Mouse (Mus musculus): Measurements from ENCODE around the gene Rcor1. TPM values are rescaled to one million over a fixed set of nuclear protein-coding genes. Genes with fewer than 3 reads are reported as not detected.

The Rcor1 gene
- polyA plus RNA-seq, 1 experiment from 2014 or later = 3.6 TPM

DNA sequence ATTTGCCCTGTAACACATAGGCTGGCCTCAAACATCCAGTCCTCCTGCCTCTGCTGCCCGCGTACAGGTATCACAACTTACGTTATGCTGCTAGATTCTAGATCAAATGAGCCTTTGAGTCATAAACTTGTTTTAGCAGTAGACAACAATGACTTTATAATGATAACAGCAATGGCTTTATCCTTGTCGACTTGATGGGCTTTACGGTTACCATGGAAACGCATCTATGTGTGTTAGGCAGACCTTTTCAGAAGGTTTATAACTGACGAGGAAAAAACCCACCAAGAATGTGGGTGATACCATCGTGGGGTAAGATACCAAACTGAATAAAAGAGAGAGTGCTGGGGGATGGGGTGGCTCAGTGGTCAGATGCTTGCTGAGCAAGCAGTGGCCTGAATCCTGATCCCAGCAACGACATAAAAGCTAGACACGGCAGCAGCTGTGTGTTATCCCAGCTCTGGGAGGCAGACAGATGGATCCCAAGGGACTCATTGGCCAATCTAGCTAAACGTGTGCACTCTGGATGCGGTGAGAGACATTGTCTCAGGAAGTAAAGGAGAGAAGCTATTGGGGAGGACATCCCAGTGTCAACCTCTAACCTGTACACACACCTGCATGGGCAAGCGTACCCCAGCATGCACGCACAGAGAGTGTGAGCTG lies 85.6 kb downstream of the Rcor1 start:
- ATAC-seq (no peak), DNase-seq (no peak)
- Histone ChIP-seq H3K4me2 (ENCODE audit: low read depth, low read length) (no peak overlapping the region), H3K4me1 (ENCODE audit: insufficient read depth) (no peaks in the 10 kb centered on the region), H3K9ac (replicated peaks) (no peak overlapping the region), H3K9me3 (ENCODE audit: low read length) (no peaks in the 10 kb centered on the region), H3K27ac (ENCODE audit: low read depth) (no peak overlapping the region), H3K4me3 (ENCODE audit: low read depth, low read length) (no peak overlapping the region), H3K36me3 (replicated peaks; ENCODE audit: insufficient read depth, low read length) (peaks cover 4% of the 10 kb centered on the region; the same call in 1 of the 2 replicates), H3K27me3 (ENCODE audit: insufficient read depth, low read length) (no peaks in the 10 kb centered on the region)
- TF ChIP-seq CTCF (IDR thresholded peaks at IDR 0.05; ENCODE audit: low read depth) (no peak), EP300 (IDR thresholded peaks at IDR 0.05; ENCODE audit: low read depth) (no peak)
- WGBS (ENCODE audit: insufficient replicate concordance) = 84% methylated on average over 14 of the region's 14 CpGs

DNA sequence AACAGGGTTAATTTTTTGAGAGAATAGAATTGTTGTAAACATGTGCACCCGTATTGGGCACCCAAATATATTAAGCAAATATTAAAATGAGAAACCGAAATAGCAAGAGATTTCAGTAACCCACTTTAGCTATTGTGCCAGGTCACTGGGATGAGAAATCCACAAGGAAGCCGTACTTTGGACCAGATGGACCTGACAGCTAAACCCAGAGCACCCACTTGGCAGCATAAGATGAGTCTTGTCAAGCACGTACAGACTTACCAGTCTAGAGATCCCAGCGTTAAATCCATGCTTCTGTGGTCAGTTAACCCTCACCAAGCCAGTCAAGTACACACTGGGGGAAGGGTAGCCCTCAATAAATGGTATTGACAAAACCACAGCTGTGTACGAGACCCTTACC lies 86.5 kb downstream of the Rcor1 start:
- H3K4me2 ChIP-seq (ENCODE audit: low read depth, low read length) = no peak overlapping the region
- no peaks in the 10 kb centered on the region for H3K27me3 ChIP-seq (ENCODE audit: insufficient read depth, low read length)
- no peak for DNase-seq
- 74% methylated on average over 6 of the region's 6 CpGs for WGBS (ENCODE audit: insufficient replicate concordance)
- no peak overlapping the region for H3K9ac ChIP-seq (replicated peaks)
- ATAC-seq = no peak
- H3K9me3 ChIP-seq (ENCODE audit: low read length) = no peaks in the 10 kb centered on the region
- TF ChIP-seq EP300 (IDR thresholded peaks at IDR 0.05; ENCODE audit: low read depth) (no peak), CTCF (IDR thresholded peaks at IDR 0.05; ENCODE audit: low read depth) (no peak)
- H3K36me3 ChIP-seq (replicated peaks; ENCODE audit: insufficient read depth, low read length) = no peaks in the 10 kb centered on the region
- no peak overlapping the region for H3K27ac ChIP-seq (ENCODE audit: low read depth)
- no peak overlapping the region for H3K4me3 ChIP-seq (ENCODE audit: low read depth, low read length)
- no peaks in the 10 kb centered on the region for H3K4me1 ChIP-seq (ENCODE audit: insufficient read depth)

DNA sequence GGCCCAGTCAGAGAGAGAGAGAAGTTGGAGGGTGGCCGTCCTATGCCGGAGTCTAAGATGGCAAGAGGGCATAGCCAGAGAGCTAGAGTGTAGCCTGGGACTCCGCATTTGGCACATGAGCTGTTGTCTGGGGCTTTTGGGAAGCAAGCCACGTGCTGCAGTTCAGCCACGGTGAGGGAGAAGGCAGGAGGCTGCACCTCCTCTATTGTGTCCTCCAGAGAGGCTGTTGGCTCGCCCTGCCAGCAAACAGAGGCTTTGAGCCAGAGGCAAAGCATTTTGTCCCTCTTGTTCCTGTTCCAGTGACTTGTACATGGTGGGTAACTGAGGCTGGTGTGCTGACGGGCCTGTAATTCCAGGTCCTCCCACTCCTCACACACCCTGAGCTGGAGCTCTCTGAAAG lies 95.0 kb downstream of the Rcor1 start:
- Histone ChIP-seq H3K27me3 (ENCODE audit: insufficient read depth, low read length) (no peaks in the 10 kb centered on the region), H3K4me1 (ENCODE audit: insufficient read depth) (no peaks in the 10 kb centered on the region), H3K36me3 (replicated peaks; ENCODE audit: insufficient read depth, low read length) (no peaks in the 10 kb centered on the region), H3K9ac (replicated peaks) (no peak overlapping the region), H3K4me2 (ENCODE audit: low read depth, low read length) (no peak overlapping the region), H3K4me3 (ENCODE audit: low read depth, low read length) (no peak overlapping the region), H3K27ac (ENCODE audit: low read depth) (no peak overlapping the region), H3K9me3 (ENCODE audit: low read length) (no peaks in the 10 kb centered on the region)
- 75% methylated on average over 7 of the region's 7 CpGs for WGBS (ENCODE audit: insufficient replicate concordance)
- TF ChIP-seq EP300 (IDR thresholded peaks at IDR 0.05; ENCODE audit: low read depth) (no peak), CTCF (IDR thresholded peaks at IDR 0.05; ENCODE audit: low read depth) (no peak)
- ATAC-seq (no peak), DNase-seq (no peak)

DNA sequence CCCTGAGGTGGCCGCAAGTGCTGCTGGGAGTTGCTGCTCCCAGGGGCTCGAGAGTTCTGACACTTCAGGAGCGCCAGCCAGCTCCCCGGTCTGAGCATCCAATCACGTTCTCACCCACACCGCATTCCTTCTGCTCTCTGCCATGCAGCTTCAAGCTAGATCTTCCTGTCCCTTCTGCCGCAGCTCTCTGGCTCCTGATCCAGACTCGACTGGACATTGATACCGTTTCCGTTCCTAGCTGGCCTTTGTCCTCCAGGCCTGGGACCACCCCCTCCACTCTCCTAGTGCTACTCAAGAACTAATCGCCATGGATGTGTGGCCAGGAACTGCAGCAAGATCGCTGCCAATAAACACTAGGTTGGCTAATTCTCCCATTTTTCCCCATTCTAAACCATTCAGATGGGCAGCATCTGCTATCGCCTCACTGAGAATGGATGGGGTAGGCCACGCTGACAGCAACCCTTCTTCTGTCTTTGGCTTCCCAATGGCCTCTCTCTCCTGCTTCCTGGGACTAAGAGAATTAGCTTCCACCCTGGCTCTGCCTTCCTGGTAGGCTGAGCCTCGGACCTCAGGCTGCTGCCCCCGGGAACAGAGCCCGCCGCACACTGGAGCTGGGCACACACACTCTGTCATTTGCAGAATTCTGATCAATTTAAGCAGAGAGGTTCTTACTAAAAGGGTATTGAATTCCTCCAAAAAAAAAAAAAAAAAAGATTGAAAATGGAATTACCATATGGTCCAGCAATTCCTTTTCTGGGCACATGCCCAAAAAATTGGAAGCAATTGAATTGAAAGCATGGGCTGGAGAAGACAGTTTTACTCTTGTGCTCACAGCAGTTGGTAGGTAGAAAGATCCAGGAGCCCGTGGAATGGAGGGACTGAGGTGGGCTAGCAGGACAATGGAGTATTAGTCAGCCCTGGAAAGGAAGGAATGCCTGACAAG lies 95.9 kb downstream of the Rcor1 start:
- Histone ChIP-seq H3K9ac (replicated peaks) (no peak overlapping the region), H3K36me3 (replicated peaks; ENCODE audit: insufficient read depth, low read length) (no peaks in the 10 kb centered on the region), H3K4me2 (ENCODE audit: low read depth, low read length) (no peak overlapping the region), H3K4me3 (ENCODE audit: low read depth, low read length) (no peak overlapping the region), H3K9me3 (ENCODE audit: low read length) (no peaks in the 10 kb centered on the region), H3K27me3 (ENCODE audit: insufficient read depth, low read length) (no peaks in the 10 kb centered on the region), H3K27ac (ENCODE audit: low read depth) (no peak overlapping the region), H3K4me1 (ENCODE audit: insufficient read depth) (no peaks in the 10 kb centered on the region)
- DNase-seq (no peak), ATAC-seq (no peak)
- TF ChIP-seq EP300 (IDR thresholded peaks at IDR 0.05; ENCODE audit: low read depth) = no peak
- TF ChIP-seq CTCF (IDR thresholded peaks at IDR 0.05; ENCODE audit: low read depth) = no peak
- WGBS (ENCODE audit: insufficient replicate concordance) = 66% methylated on average over 19 of the region's 19 CpGs

DNA sequence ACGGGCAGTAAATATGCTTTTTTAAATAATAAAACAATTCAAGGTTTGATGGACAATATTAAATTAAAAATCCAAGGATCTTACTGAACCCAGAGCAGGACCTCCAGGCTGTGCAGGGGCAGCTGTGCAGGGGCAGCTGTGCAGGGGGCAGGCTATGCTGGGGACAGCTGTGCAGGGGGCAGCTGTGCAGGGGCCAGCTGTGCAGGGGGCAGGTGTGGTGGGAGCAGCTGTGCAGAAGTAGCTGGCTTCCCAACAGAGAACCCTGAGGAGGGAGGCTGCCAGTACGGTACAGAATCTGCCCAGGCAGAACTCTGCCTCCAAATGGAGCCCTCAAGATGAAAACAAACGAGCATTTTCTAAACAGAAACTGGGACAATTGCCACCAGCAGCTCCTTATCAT lies 96.8 kb downstream of the Rcor1 start:
- WGBS (ENCODE audit: insufficient replicate concordance) = 71% methylated on average over 3 of the region's 3 CpGs
- ATAC-seq (no peak), DNase-seq (no peak)
- no peak overlapping the region for H3K4me2 ChIP-seq (ENCODE audit: low read depth, low read length)
- no peaks in the 10 kb centered on the region for H3K27me3 ChIP-seq (ENCODE audit: insufficient read depth, low read length)
- no peak overlapping the region for H3K9ac ChIP-seq (replicated peaks)
- H3K9me3 ChIP-seq (ENCODE audit: low read length) = no peaks in the 10 kb centered on the region
- TF ChIP-seq CTCF (IDR thresholded peaks at IDR 0.05; ENCODE audit: low read depth) = no peak
- TF ChIP-seq EP300 (IDR thresholded peaks at IDR 0.05; ENCODE audit: low read depth) = no peak
- no peak overlapping the region for H3K27ac ChIP-seq (ENCODE audit: low read depth)
- no peaks in the 10 kb centered on the region for H3K4me1 ChIP-seq (ENCODE audit: insufficient read depth)
- H3K36me3 ChIP-seq (replicated peaks; ENCODE audit: insufficient read depth, low read length) = no peaks in the 10 kb centered on the region
- H3K4me3 ChIP-seq (ENCODE audit: low read depth, low read length) = no peak overlapping the region

DNA sequence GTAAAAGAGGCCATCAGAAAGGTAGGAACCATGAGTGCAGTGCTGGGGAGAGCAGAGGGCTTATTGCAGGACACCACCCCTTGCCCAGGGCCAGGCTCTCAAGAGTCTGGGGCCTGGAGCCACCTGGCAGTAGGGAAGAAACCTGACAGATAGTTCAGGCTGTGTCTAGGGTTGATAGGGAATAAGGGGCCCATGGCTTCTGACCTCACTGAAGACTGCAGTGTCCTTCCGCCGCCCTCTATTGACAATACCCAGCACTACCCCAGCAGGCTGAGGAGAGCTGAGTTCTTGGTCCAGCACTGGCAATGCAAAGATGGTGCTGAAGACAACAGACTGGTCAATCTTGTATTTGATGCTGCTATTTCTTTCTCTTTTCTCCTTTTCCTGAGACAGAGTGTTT lies 97.9 kb downstream of the Rcor1 start:
- DNase-seq (no peak), ATAC-seq (no peak)
- H3K4me3 ChIP-seq (ENCODE audit: low read depth, low read length) = no peak overlapping the region
- no peaks in the 10 kb centered on the region for H3K36me3 ChIP-seq (replicated peaks; ENCODE audit: insufficient read depth, low read length)
- no peaks in the 10 kb centered on the region for H3K27me3 ChIP-seq (ENCODE audit: insufficient read depth, low read length)
- H3K4me2 ChIP-seq (ENCODE audit: low read depth, low read length) = no peak overlapping the region
- 58% methylated on average over 2 of the region's 2 CpGs for WGBS (ENCODE audit: insufficient replicate concordance)
- TF ChIP-seq CTCF (IDR thresholded peaks at IDR 0.05; ENCODE audit: low read depth) = peak; percentile 45
- no peak for TF ChIP-seq EP300 (IDR thresholded peaks at IDR 0.05; ENCODE audit: low read depth)
- no peaks in the 10 kb centered on the region for H3K4me1 ChIP-seq (ENCODE audit: insufficient read depth)
- no peaks in the 10 kb centered on the region for H3K9me3 ChIP-seq (ENCODE audit: low read length)
- H3K27ac ChIP-seq (ENCODE audit: low read depth) = no peak overlapping the region
- H3K9ac ChIP-seq (replicated peaks) = no peak overlapping the region

Measured in liver, postnatal 0 days (tissue).